ENCODE assay signal across 37 mouse cellular contexts in the genomic region with DNA sequence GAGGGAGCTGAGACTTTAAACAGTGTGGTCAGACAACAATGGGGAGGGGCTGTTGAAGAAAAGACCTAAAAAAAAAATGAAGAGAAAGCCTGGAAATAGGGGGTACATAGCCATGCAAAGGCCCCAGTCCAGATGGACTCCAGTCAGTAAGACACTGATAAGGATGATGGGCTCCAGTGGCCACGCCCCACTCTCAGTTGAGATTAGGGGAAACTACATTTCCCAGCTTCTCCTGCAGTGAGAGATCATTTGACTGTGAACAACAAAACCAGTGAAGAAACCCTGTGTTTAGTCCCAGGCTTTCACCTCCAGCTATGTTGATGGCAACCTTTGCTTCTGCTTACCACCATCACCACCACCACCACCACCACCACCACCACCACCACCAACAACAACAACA. TPM values are rescaled to one million over a fixed set of nuclear protein-coding genes. Genes with fewer than 3 reads are reported as not detected.
A peak's percentile ranks its signal among the peaks of the same experiment; 100 is the strongest.
DNase-seq lines count a peak whose midpoint lies in the region; ATAC-seq and TF ChIP-seq lines count a peak whose summit lies in the region.
"Had no signal": no experiment of that assay in that cellular context is flagged by ENCODE, and none has a peak within 500 bp of the region (broad histone marks: within the 10 kb centered on the region; RNA-seq: fewer than 3 reads in every experiment).

No protein-coding gene starts in this region.

- H3K27me3 ChIP-seq in forebrain, embryonic 12.5 days = no peaks in the 10 kb centered on the region
- H3K27me3 ChIP-seq in forebrain, postnatal 0 days (ENCODE audit: insufficient read depth, low read length) = no peaks in the 10 kb centered on the region
- H3K27me3 ChIP-seq in liver, embryonic 12.5 days (replicated peaks) = peaks cover 11% of the 10 kb centered on the region; the same call in 1 of the 2 replicates
- no peaks in the 10 kb centered on the region for H3K27me3 ChIP-seq in MEL (ENCODE audit: control insufficient read depth in 1 of 2, insufficient read depth in 2 of 2, low read length in 2 of 2)
- H3K27me3 ChIP-seq: embryonic facial prominence, embryonic 12.5 days; heart, embryonic 15.5 days; kidney, embryonic 15.5 days; midbrain, embryonic 12.5 days; neural tube, embryonic 12.5 days; Patski; stomach, embryonic 15.5 days had no signal

- WGBS in forebrain, embryonic 12.5 days = 87% methylated on average over 1 of the region's 1 CpGs
- WGBS in forebrain, postnatal 0 days = 89% methylated on average over 1 of the region's 1 CpGs
- 44% methylated on average over 1 of the region's 1 CpGs for WGBS in liver, embryonic 12.5 days (ENCODE audit: insufficient replicate concordance)

- peaks cover 44% of the 10 kb centered on the region for H3K4me1 ChIP-seq in forebrain, embryonic 12.5 days
- no peaks in the 10 kb centered on the region for H3K4me1 ChIP-seq in forebrain, postnatal 0 days (ENCODE audit: insufficient read depth)
- peaks cover 6% of the 10 kb centered on the region; the same call in 1 of the 2 replicates for H3K4me1 ChIP-seq in liver, embryonic 12.5 days
- peaks cover 0 to 5% of the 10 kb centered on the region in 2 experiments; a peak in 1 of 4 replicates for H3K4me1 ChIP-seq in MEL (ENCODE audit: control insufficient read depth in 1 of 2, insufficient read depth in 2 of 2, low read length in 2 of 2)
- H3K4me1 ChIP-seq: stomach, embryonic 15.5 days had no signal

- no peak for TF ChIP-seq EP300 in MEL (IDR thresholded peaks at IDR 0.05; ENCODE audit: low read depth in 1 of 2, low read length in 2 of 2)

- DNase-seq in forebrain, postnatal 0 days = no peak
- DNase-seq in liver = peak; percentile 39
- peak; percentile 77 for DNase-seq in MEL (ENCODE audit: low read depth, low spot score)
- no peak for DNase-seq in ovary, postnatal 36 days (ENCODE audit: low spot score)
- DNase-seq in retina, embryonic 14.5 days (ENCODE audit: low spot score) = no peak
- DNase-seq: adrenal gland, postnatal 14 days; cerebellum, postnatal 36 days; embryo, embryonic 11 days; gastrocnemius, postnatal 10 days; kidney, adult 11 months; kidney, postnatal 25 days; lung, adult 18-20 months; lung, postnatal 10 days had no signal

- ATAC-seq in forebrain, embryonic 12.5 days (ENCODE audit: low FRiP score) = no peak
- ATAC-seq in forebrain, postnatal 0 days = no peak
- no peak for ATAC-seq in liver, embryonic 12.5 days
- peak; percentile 58; the same call in 1 of the 2 replicates for ATAC-seq in megakaryocyte progenitor cell, adult 5-6 weeks (replicated peaks; ENCODE audit: poor library complexity)
- ATAC-seq: CD4-positive, CD25-positive, alpha-beta regulatory T cell, adult 4 months; Patski had no signal

- no peaks in the 10 kb centered on the region for H3K9me3 ChIP-seq in forebrain, embryonic 12.5 days
- H3K9me3 ChIP-seq in forebrain, postnatal 0 days (ENCODE audit: low read length) = no peaks in the 10 kb centered on the region
- no peaks in the 10 kb centered on the region for H3K9me3 ChIP-seq in liver, embryonic 12.5 days (replicated peaks)
- no peaks in the 10 kb centered on the region for H3K9me3 ChIP-seq in MEL (replicated peaks; ENCODE audit: insufficient read depth, low read length)
- H3K9me3 ChIP-seq: embryonic facial prominence, embryonic 12.5 days; heart, embryonic 10.5 days; heart, embryonic 15.5 days; kidney, embryonic 15.5 days; midbrain, embryonic 12.5 days; neural tube, embryonic 12.5 days; stomach, embryonic 15.5 days had no signal

- H3K36me3 ChIP-seq in forebrain, embryonic 12.5 days (replicated peaks) = no peaks in the 10 kb centered on the region
- no peaks in the 10 kb centered on the region for H3K36me3 ChIP-seq in forebrain, postnatal 0 days (ENCODE audit: insufficient read depth)
- H3K36me3 ChIP-seq in liver, embryonic 12.5 days = no peaks in the 10 kb centered on the region
- no peaks in the 10 kb centered on the region for H3K36me3 ChIP-seq in MEL (ENCODE audit: control insufficient read depth in 1 of 2, insufficient read depth in 2 of 2, low read length in 2 of 2)
- H3K36me3 ChIP-seq: embryonic facial prominence, embryonic 12.5 days; heart, embryonic 10.5 days; heart, embryonic 15.5 days; kidney, embryonic 15.5 days; midbrain, embryonic 12.5 days; neural tube, embryonic 12.5 days; stomach, embryonic 15.5 days had no signal

- no peak for TF ChIP-seq POLR2A in MEL (IDR thresholded peaks at IDR 0.05; ENCODE audit: control insufficient read depth in 1 of 2, insufficient read depth in 1 of 2, low read depth in 1 of 2, low read length in 2 of 2, poor library complexity in 1 of 2)

- no peak for TF ChIP-seq CTCF in forebrain, postnatal 0 days (IDR thresholded peaks at IDR 0.05; ENCODE audit: low read depth)
- no peak for TF ChIP-seq CTCF in MEL (IDR thresholded peaks at IDR 0.05 in 2 of 3, conservative IDR thresholded peaks at IDR 0.05 in 1 of 3; ENCODE audit: control insufficient read depth in 1 of 3, insufficient read depth in 1 of 3, low read depth in 2 of 3, low read length in 3 of 3, poor library complexity in 1 of 3, severe bottlenecking in 1 of 3)

- no peak for TF ChIP-seq RAD21 in MEL (IDR thresholded peaks at IDR 0.05; ENCODE audit: low read depth, low read length)

- H3K9ac ChIP-seq in forebrain, embryonic 12.5 days = no peak overlapping the region
- no peak overlapping the region for H3K9ac ChIP-seq in forebrain, postnatal 0 days
- no peak overlapping the region for H3K9ac ChIP-seq in liver, embryonic 12.5 days
- no peak overlapping the region for H3K9ac ChIP-seq in MEL (ENCODE audit: control insufficient read depth, low read depth, low read length, poor library complexity, severe bottlenecking)
- H3K9ac ChIP-seq: embryonic facial prominence, embryonic 12.5 days; heart, embryonic 15.5 days; kidney, embryonic 15.5 days; midbrain, embryonic 12.5 days; neural tube, embryonic 12.5 days; stomach, embryonic 15.5 days had no signal

- no peak overlapping the region for H3K4me2 ChIP-seq in forebrain, embryonic 12.5 days
- H3K4me2 ChIP-seq in forebrain, postnatal 0 days (ENCODE audit: low read depth) = no peak overlapping the region
- H3K4me2 ChIP-seq in liver, embryonic 12.5 days = no peak overlapping the region
- H3K4me2 ChIP-seq: embryonic facial prominence, embryonic 12.5 days; heart, embryonic 15.5 days; kidney, embryonic 15.5 days; midbrain, embryonic 12.5 days; neural tube, embryonic 12.5 days; stomach, embryonic 15.5 days had no signal

- H3K79me2 ChIP-seq in MEL (ENCODE audit: control insufficient read depth, insufficient read depth, low read length, poor library complexity) = no peaks in the 10 kb centered on the region

- H3K27ac ChIP-seq in forebrain, embryonic 12.5 days = 0 out of 2 replicates have a peak overlapping the region, but pooled peaks have one; percentile 15
- no peak overlapping the region for H3K27ac ChIP-seq in forebrain, postnatal 0 days (ENCODE audit: low read depth, low read length)
- no peak overlapping the region for H3K27ac ChIP-seq in liver, embryonic 12.5 days
- no peak overlapping the region for H3K27ac ChIP-seq in MEL (ENCODE audit: control insufficient read depth, low read depth, low read length)
- H3K27ac ChIP-seq: embryonic facial prominence, embryonic 12.5 days; heart, embryonic 10.5 days; heart, embryonic 15.5 days; kidney, embryonic 15.5 days; midbrain, embryonic 12.5 days; neural tube, embryonic 12.5 days; stomach, embryonic 15.5 days had no signal

- H3K4me3 ChIP-seq in forebrain, embryonic 12.5 days (replicated peaks) = no peak overlapping the region
- no peak overlapping the region for H3K4me3 ChIP-seq in forebrain, postnatal 0 days (ENCODE audit: low read depth, low read length)
- H3K4me3 ChIP-seq in liver, embryonic 12.5 days = no peak overlapping the region
- H3K4me3 ChIP-seq in MEL (ENCODE audit: control insufficient read depth in 1 of 2, insufficient read depth in 1 of 2, low read depth in 2 of 2, low read length in 2 of 2) = no peak overlapping the region
- H3K4me3 ChIP-seq: embryonic facial prominence, embryonic 12.5 days; heart, embryonic 10.5 days; heart, embryonic 15.5 days; kidney, embryonic 15.5 days; midbrain, embryonic 12.5 days; myocyte; neural tube, embryonic 12.5 days; stomach, embryonic 15.5 days had no signal

RNA-seq across cellular contexts. Expression of gene Gm20219, which starts 8.2 kb away (rescaled TPM):
- 0.87 and 1.4 TPM in 2 replicates for polyA plus RNA-seq in forebrain, embryonic 12.5 days (2016; fragmentation: Nextera tagmentation; extraction: Ambion mirVana)
- 0.33 TPM in 1 of 2 replicates, not detected in the other for total RNA-seq in forebrain, postnatal 0 days (2014; rRNA removed)
- polyA plus RNA-seq in forebrain, postnatal 0 days (2015; fragmentation: Nextera tagmentation; extraction: Ambion mirVana) = 0.29 and 0.40 TPM in 2 replicates
- polyA plus RNA-seq in liver, embryonic 12.5 days (2016; fragmentation: Nextera tagmentation; extraction: Ambion mirVana) = 0.20 and 0.25 TPM in 2 replicates
- 0.62 and 0.65 TPM in 2 replicates for total RNA-seq in MEL (2012; rRNA removed)
- polyA plus RNA-seq in MEL (2012; ENCODE audit: insufficient read depth in 1 of 2, insufficient read length in 2 of 2, low read depth in 1 of 2, low replicate concordance in 2 of 2, missing spikeins in 1 of 2) = 1 to 10 TPM in 1 of 2 experiments, not detected in 1; 3.1 TPM
- 0.25 and 1.6 TPM in 2 replicates for total RNA-seq in megakaryocyte progenitor cell, adult 5-6 weeks (2015)
- total RNA-seq in megakaryocyte progenitor cell, adult 5-6 weeks (2017) = 0.10 TPM in 1 of 2 replicates, not detected in the other
- total RNA-seq: liver, adult 2 months had no signal

RNA-seq across cellular contexts. Expression of gene Znrf4, which starts 33.7 kb away (rescaled TPM):
- not detected in 2 replicates for polyA plus RNA-seq in forebrain, embryonic 12.5 days (2016; fragmentation: Nextera tagmentation; extraction: Ambion mirVana)
- total RNA-seq in forebrain, postnatal 0 days (2014; rRNA removed) = not detected in 2 replicates
- polyA plus RNA-seq in forebrain, postnatal 0 days (2015; fragmentation: Nextera tagmentation; extraction: Ambion mirVana) = 0.13 and 0.16 TPM in 2 replicates
- not detected in 2 replicates for polyA plus RNA-seq in liver, embryonic 12.5 days (2016; fragmentation: Nextera tagmentation; extraction: Ambion mirVana)
- not detected in 2 replicates for total RNA-seq in MEL (2012; rRNA removed)
- not detected for polyA plus RNA-seq in MEL (2012; ENCODE audit: insufficient read depth in 1 of 2, insufficient read length in 2 of 2, low read depth in 1 of 2, low replicate concordance in 2 of 2, missing spikeins in 1 of 2)
- total RNA-seq in megakaryocyte progenitor cell, adult 5-6 weeks (2015) = not detected in 2 replicates
- total RNA-seq in megakaryocyte progenitor cell, adult 5-6 weeks (2017) = not detected in 2 replicates
- total RNA-seq: adrenal gland, postnatal 14 days; gastrocnemius, postnatal 10 days; heart, postnatal 25 days; layer of hippocampus, adult 18-20 months; layer of hippocampus, postnatal 10 days; left cerebral cortex, adult 18-20 months; left cerebral cortex, postnatal 14 days; liver, adult 2 months; midbrain, postnatal 0 days had no signal
- polyA plus RNA-seq: CD4-positive, CD25-positive, alpha-beta regulatory T cell, adult 4 months; cerebellum, adult 2 months; embryonic facial prominence, embryonic 12.5 days; heart, embryonic 10.5 days; heart, embryonic 15.5 days; hindbrain, embryonic 11.5 days; kidney, embryonic 15.5 days; limb, embryonic 11.5 days; liver, adult 2 months; midbrain, embryonic 12.5 days; midbrain, postnatal 0 days; myocyte; neural tube, embryonic 12.5 days; Patski; small intestine, adult 2 months; stomach, embryonic 15.5 days had no signal

RNA-seq across cellular contexts. Expression of gene Safb2, which starts 38.4 kb away (rescaled TPM):
- polyA plus RNA-seq in forebrain, embryonic 12.5 days (2016; fragmentation: Nextera tagmentation; extraction: Ambion mirVana) = 100 and 104 TPM in 2 replicates
- 27.2 and 35.1 TPM in 2 replicates for total RNA-seq in forebrain, postnatal 0 days (2014; rRNA removed)
- 25.0 and 36.7 TPM in 2 replicates for polyA plus RNA-seq in forebrain, postnatal 0 days (2015; fragmentation: Nextera tagmentation; extraction: Ambion mirVana)
- polyA plus RNA-seq in liver, embryonic 12.5 days (2016; fragmentation: Nextera tagmentation; extraction: Ambion mirVana) = 58.9 and 63.6 TPM in 2 replicates
- total RNA-seq in MEL (2012; rRNA removed) = 61.6 and 66.5 TPM in 2 replicates
- 100 to 1,000 TPM; 217 to 741 TPM for polyA plus RNA-seq in MEL (2012; ENCODE audit: insufficient read depth in 1 of 2, insufficient read length in 2 of 2, low read depth in 1 of 2, low replicate concordance in 2 of 2, missing spikeins in 1 of 2)
- total RNA-seq in megakaryocyte progenitor cell, adult 5-6 weeks (2015) = 56.2 and 63.8 TPM in 2 replicates
- total RNA-seq in megakaryocyte progenitor cell, adult 5-6 weeks (2017) = 70.3 and 120 TPM in 2 replicates

RNA-seq across cellular contexts. Expression of gene Safb, which starts 38.7 kb away (rescaled TPM):
- polyA plus RNA-seq in forebrain, embryonic 12.5 days (2016; fragmentation: Nextera tagmentation; extraction: Ambion mirVana) = 180 and 187 TPM in 2 replicates
- total RNA-seq in forebrain, postnatal 0 days (2014; rRNA removed) = 56.0 and 71.7 TPM in 2 replicates
- 61.8 and 82.8 TPM in 2 replicates for polyA plus RNA-seq in forebrain, postnatal 0 days (2015; fragmentation: Nextera tagmentation; extraction: Ambion mirVana)
- polyA plus RNA-seq in liver, embryonic 12.5 days (2016; fragmentation: Nextera tagmentation; extraction: Ambion mirVana) = 73.6 and 79.1 TPM in 2 replicates
- 87.3 and 103 TPM in 2 replicates for total RNA-seq in MEL (2012; rRNA removed)
- polyA plus RNA-seq in MEL (2012; ENCODE audit: insufficient read depth in 1 of 2, insufficient read length in 2 of 2, low read depth in 1 of 2, low replicate concordance in 2 of 2, missing spikeins in 1 of 2) = 100 to 1,000 TPM in 1 of 2 experiments, not detected in 1; 203 TPM
- 58.8 and 59.6 TPM in 2 replicates for total RNA-seq in megakaryocyte progenitor cell, adult 5-6 weeks (2015)
- total RNA-seq in megakaryocyte progenitor cell, adult 5-6 weeks (2017) = 79.6 and 88.1 TPM in 2 replicates

Comparison
In these comparisons a context has a peak if more than half of its experiments do, and no peak if none do; other contexts are left out.
1. DNase-seq: peak in liver (single experiment) and MEL (single experiment); none in forebrain, postnatal 0 days (single experiment), ovary, postnatal 36 days (single experiment) and retina, embryonic 14.5 days (single experiment).